Mouse (Mus musculus) heart, postnatal 14 days (tissue): ENCODE results near the gene Six4. TPM values are rescaled to one million over a fixed set of nuclear protein-coding genes. Genes with fewer than 3 reads are reported as not detected.
"Not testable (repeated sequence)": the region's sequence is repeated elsewhere in the genome, so short reads cannot be mapped to it uniquely, and the experiment has no call there.

Experiments
- DNase-seq, 2 experiments: peaks; one replicate each; pipeline ENCODE4 v3.0.0; 2021 to 2022
- intact Hi-C: fragments of 180-260 bp; cut with DNase I; formaldehyde crosslinking; loops from one replicate; pipeline ENCODE4 v1.15.1; 2025
- total RNA-seq, 2 experiments: library from RNA; stranded (reverse); gene quantifications; 2 replicates each; pipeline ENCODE4 v1.2.3; 2021

Six4 gene
- total RNA-seq, 2 experiments from 2014 or later: 2.2 to 2.8 TPM

DNA sequence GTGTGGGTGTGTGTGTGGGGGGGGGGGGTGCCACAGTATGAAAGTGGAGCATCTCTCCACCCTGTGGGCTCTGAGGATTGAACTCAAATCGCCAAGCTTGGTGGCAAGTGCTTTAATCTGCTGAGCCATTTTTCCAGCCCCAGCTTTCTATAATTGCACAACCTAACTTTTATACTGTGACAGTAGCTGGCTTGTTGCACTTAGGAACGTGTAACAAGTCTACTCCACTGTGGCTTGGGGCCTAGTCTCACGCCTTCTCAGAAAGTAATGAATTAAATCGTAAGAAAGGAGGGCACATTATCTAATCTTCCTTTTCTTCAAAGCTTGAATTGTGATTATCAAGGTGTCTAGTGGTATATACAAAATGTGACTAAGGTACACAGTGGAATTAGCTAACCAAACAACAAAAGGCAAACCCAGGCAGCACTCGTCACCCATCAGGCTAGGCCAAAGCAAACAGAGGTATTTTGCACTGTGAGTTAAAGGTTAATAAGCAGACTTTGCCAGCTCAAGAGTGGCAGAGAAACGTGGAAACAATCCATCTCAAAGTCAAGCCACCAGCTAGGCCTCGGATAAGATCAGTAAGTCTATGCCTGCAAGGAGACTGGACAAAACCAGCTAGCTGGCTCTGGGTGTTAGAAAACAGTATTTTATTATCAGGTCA, 22.5 kb downstream of the Six4 start:
- no peak for DNase-seq
- intact Hi-C loops: no loop called here

GRCm38 (mm10) chr12:73088911-73089310, 24.3 kb downstream of the Six4 start:
- intact Hi-C loops: no loop called here
- no peak for DNase-seq

- no peak for DNase-seq
- intact Hi-C loops: no loop called here
Observed at GRCm38 (mm10) chr12:73088500-73088899, 24.8 kb downstream of the Six4 start.

DNA sequence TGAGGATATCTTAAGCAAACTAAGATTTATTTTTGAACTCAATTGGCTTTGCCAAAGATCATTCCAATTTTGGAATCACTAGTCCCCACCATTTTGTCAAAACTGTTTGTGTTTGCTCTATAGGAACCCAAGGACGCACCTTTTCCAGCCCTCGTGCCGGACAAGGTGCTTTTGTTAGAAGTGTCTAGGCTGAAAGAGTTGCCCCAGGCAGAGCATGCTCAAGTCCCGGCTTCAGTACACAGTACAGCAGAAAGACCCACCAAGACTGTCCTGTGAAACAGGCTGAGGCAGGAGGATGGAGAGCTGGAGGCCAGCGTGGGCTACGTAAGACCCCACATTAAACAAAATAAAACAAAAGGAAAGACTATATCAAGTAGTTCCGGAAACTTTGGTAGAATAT, 26.2 kb downstream of the Six4 start:
- DNase-seq: no peak
- intact Hi-C loops: no loop called here

DNA sequence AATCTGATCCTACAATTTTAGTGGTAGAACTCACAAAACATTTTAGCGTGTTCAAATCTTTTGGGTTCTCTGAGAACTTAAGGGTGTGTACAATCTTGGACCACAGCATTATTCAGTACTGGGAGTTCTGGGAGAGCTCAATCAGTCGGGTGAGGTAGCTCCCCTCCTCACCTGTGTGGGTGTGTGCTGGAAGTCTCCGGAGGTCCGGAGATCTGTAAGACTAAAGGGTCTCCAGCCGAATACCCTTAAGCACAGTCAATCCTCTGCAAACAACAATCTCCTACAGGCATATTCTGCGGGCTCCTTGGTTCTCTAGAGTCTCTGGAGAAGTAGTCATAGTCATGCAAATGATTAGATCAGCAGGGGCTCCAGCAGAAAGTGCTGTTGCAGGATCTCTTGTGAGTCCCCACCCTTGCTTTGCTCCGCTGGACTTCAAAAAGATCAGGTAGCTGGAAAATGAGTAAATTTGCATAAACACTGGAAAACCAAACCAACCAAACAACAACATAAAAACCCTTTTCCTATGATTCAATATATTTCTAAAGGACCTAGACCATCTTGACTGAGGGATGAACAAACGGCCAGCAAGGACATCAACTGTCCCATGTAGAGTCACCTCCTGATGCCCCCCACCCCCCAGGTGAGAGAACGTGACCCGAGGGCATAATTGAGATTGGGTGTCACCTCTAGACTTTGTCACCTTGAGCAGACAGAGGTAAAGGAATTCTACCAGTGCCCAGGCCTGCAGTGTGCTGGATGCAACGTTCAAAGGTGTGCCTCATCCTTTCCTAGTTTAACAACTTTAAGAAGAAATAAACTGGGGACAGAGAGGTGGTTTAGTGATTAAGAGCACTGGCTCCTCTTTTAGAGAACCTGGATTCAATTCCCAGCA, 27.3 kb downstream of the Six4 start:
- intact Hi-C loops: no loop called here
- DNase-seq: no peak

GRCm38 (mm10) chr12:73083773-73084172, 29.5 kb downstream of the Six4 start:
- intact Hi-C loops: no loop called here
- DNase-seq: no peak

- DNase-seq, intact Hi-C loops: not testable (repeated sequence)
Observed at GRCm38 (mm10) chr12:73081828-73082227, 31.4 kb downstream of the Six4 start.

GRCm38 (mm10) chr12:73060805-73061410, 52.3 kb downstream of the Six4 start:
- DNase-seq: no peak
- intact Hi-C loops: no loop called here

DNA sequence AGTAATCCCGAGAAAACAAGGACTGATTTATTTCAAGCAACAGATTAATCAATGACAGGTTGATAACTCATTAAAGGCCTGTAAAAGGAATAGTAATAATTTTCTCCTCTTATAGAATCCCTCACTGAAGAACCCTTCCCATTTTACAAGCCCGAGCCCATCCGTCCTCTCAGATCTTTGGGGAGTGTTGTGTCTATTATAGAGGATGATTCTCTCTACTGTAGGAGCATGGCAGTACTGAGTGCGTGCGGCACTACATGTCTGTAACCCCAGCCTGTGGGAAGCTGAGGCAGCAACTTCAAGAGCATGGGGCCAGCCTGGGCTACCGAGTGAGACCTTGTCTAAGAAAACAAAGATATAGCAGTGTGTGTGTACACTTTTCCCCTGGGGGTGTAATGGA, 55.8 kb downstream of the Six4 start:
- no peak for DNase-seq
- intact Hi-C loops: no loop called here

DNA sequence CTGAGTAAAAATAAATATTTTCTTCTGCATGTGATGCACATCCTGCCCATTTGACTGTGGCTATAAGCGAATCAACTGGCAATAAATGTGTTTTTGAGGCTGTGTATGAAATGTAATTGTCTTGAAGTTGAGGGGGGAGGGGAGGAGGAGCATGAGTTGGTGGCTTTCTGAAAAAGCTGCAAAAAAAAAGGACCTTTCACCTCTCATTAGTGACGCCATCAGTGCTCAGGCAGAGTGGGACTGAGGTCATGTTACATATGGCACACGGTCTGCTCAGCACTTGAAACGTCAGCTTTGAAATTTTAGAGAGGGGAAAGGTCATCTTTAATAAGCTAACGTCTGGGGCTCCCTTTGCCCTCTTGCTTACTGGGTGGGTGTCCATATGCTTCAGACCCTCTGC, 57.8 kb downstream of the Six4 start:
- no peak for DNase-seq
- intact Hi-C loops: no loop called here

- no peak for DNase-seq
- intact Hi-C loops: no loop called here
Observed at GRCm38 (mm10) chr12:73054576-73055185, 58.6 kb downstream of the Six4 start.

GRCm38 (mm10) chr12:73053668-73054241, 59.5 kb downstream of the Six4 start, which contains the start of gene Six1:
Gene Six1, minus strand, starts transcription at chr12:73053887.
- peak; percentile 78 to 85 for DNase-seq
- intact Hi-C loops: no loop called here

GRCm38 (mm10) chr12:73052651-73053591, 60.3 kb downstream of the Six4 start:
- intact Hi-C loops: no loop called here
- DNase-seq: peak in 1 of 2 experiments; percentile 19

DNA sequence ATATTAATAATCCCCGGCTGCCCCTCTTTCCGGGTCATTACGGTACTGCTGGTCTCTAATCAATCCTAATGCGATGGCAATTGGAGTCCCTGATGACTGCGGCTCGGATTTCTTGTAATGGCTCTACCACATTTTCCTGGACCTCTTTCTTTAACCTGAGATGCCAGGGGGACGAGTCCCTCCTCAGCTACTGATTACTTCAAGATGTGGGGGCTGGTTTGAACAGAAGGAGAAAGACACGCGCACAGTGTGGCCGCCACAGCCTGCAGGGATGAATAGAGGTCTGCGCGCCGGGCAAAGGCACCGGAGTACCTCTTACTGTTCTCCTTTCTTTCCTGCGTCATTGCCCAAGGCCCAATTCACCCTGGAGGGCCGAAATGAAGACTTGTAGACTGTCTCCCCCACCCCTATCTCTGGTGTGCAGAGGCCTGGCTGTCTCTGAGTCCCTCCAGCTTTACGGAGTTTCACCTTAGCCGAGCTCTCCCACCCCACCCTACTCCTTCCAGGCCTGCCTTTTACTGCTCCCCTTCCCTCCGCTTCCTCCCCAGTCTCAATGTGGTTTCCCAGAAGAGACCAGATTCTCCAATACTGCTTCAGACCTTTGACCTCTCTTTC, 61.1 kb downstream of the Six4 start:
- intact Hi-C loops: no loop called here
- DNase-seq: no peak

GRCm38 (mm10) chr12:73050811-73051580, 62.3 kb downstream of the Six4 start:
- intact Hi-C loops: no loop called here
- no peak for DNase-seq

GRCm38 (mm10) chr12:73050305-73050704, 63.0 kb downstream of the Six4 start:
- no peak for DNase-seq
- intact Hi-C loops: no loop called here
